8 mouse cellular contexts compared by ENCODE assay signal in genomic region chr6:54594469-54595329, GRCm38 (mm10). TPM values are rescaled to one million over a fixed set of nuclear protein-coding genes. Genes with fewer than 3 reads are reported as not detected.
DNase-seq lines count a peak whose midpoint lies in the region; ATAC-seq lines count a peak whose summit lies in the region.

Plekha8 (plus strand) TSS chr6:54595111.

- WGBS in heart, embryonic 11.5 days (ENCODE audit: insufficient replicate concordance) = under 1% methylated on average over 41 of the region's 49 CpGs
- WGBS in kidney, embryonic 15.5 days = under 1% methylated on average over 47 of the region's 49 CpGs

- H3K4me2 ChIP-seq in heart, embryonic 11.5 days = peak within 1 kb of the TSS; percentile 87
- peak within 1 kb of the TSS; percentile 83 for H3K4me2 ChIP-seq in kidney, embryonic 15.5 days

- H3K4me1 ChIP-seq in erythroblast, embryonic 14.5 days (ENCODE audit: control insufficient read depth) = peaks cover 43% of the 10 kb centered on the region
- H3K4me1 ChIP-seq in heart, embryonic 11.5 days (ENCODE audit: control insufficient read depth, insufficient read depth, low read length) = peaks cover 10% of the 10 kb centered on the region; the same call in 1 of the 2 replicates
- peaks cover 46% of the 10 kb centered on the region for H3K4me1 ChIP-seq in kidney, embryonic 15.5 days

- no peaks in the 10 kb centered on the region for H3K9me3 ChIP-seq in erythroblast, embryonic 14.5 days (ENCODE audit: control insufficient read depth, low read length)
- no peaks in the 10 kb centered on the region for H3K9me3 ChIP-seq in heart, embryonic 11.5 days (replicated peaks; ENCODE audit: control insufficient read depth, low read length)
- no peaks in the 10 kb centered on the region for H3K9me3 ChIP-seq in kidney, embryonic 15.5 days (replicated peaks)

- DNase-seq in CD4-positive, CD25-positive, alpha-beta regulatory T cell, adult 2 months (ENCODE audit: low read depth, low spot score) = peak; percentile 81
- DNase-seq in brain, embryonic 18.5 days (ENCODE audit: low read depth, low spot score) = peak; percentile 75
- peak; percentile 89 for DNase-seq in liver
- peak; percentile 26 to 70 for DNase-seq in monocyte, adult 2 months (ENCODE audit: low read depth in 1 of 2, low spot score in 2 of 2)
- DNase-seq in spleen, postnatal 36 days (ENCODE audit: low spot score in 2 of 2) = peak; percentile 85 to 87

- H3K4me3 ChIP-seq in erythroblast, embryonic 14.5 days (replicated peaks) = peak within 1 kb of the TSS; percentile 81
- peak within 1 kb of the TSS; percentile 94 for H3K4me3 ChIP-seq in heart, embryonic 11.5 days (ENCODE audit: low read depth, low read length)
- H3K4me3 ChIP-seq in kidney, embryonic 15.5 days (replicated peaks) = peak within 1 kb of the TSS; percentile 89

- H3K27me3 ChIP-seq in erythroblast, embryonic 14.5 days (ENCODE audit: control insufficient read depth) = peaks cover 8% of the 10 kb centered on the region
- H3K27me3 ChIP-seq in heart, embryonic 11.5 days (ENCODE audit: control insufficient read depth, insufficient read depth, low read length) = no peaks in the 10 kb centered on the region
- no peaks in the 10 kb centered on the region for H3K27me3 ChIP-seq in kidney, embryonic 15.5 days

- peak within 1 kb of the TSS; percentile 88 for H3K9ac ChIP-seq in heart, embryonic 11.5 days (ENCODE audit: low read depth, low read length)
- H3K9ac ChIP-seq in kidney, embryonic 15.5 days = peak within 1 kb of the TSS; percentile 82

- H3K27ac ChIP-seq in heart, embryonic 11.5 days (ENCODE audit: low read depth, low read length) = peak within 1 kb of the TSS; percentile 78
- H3K27ac ChIP-seq in kidney, embryonic 15.5 days = peak within 1 kb of the TSS; percentile 82

- no peaks in the 10 kb centered on the region for H3K36me3 ChIP-seq in erythroblast, embryonic 14.5 days (ENCODE audit: control insufficient read depth)
- no peaks in the 10 kb centered on the region for H3K36me3 ChIP-seq in heart, embryonic 11.5 days (ENCODE audit: control insufficient read depth, insufficient read depth, low read length)
- H3K36me3 ChIP-seq in kidney, embryonic 15.5 days = no peaks in the 10 kb centered on the region

- peak; percentile 92 for ATAC-seq in heart, embryonic 11.5 days (replicated peaks; ENCODE audit: insufficient number of reproducible peaks, low FRiP score, low TSS enrichment)
- peak; percentile 94 for ATAC-seq in kidney, embryonic 15.5 days (replicated peaks; ENCODE audit: low FRiP score)

RNA-seq across cellular contexts. Expression of gene Plekha8, which starts in this region (rescaled TPM):
- polyA plus RNA-seq in erythroblast, embryonic 14.5 days (2012) = 0.02 and 0.03 TPM in 2 replicates
- polyA plus RNA-seq in heart, embryonic 11.5 days (2014; fragmentation: Nextera tagmentation; extraction: Ambion mirVana) = 13.0 and 13.6 TPM in 2 replicates
- 8.9 and 9.8 TPM in 2 replicates for polyA plus RNA-seq in kidney, embryonic 15.5 days (2015; fragmentation: Nextera tagmentation; extraction: Ambion mirVana)

Comparison
In these comparisons a context has a peak if more than half of its experiments do, and no peak if none do; other contexts are left out.
1. Peak in every context shown above with its lines: DNase-seq, ATAC-seq, H3K4me3 ChIP-seq and H3K27ac ChIP-seq.